Mouse (Mus musculus) olfactory bulb, adult 2 months (tissue): ENCODE results near the gene Palm3. TPM values are rescaled to one million over a fixed set of nuclear protein-coding genes. Genes with fewer than 3 reads are reported as not detected.

Experiments
- H3K27ac ChIP-seq: fragments of 200-500 bp; 2 replicates; pipeline ENCODE4 v1.5.1; 2012; ENCODE audit warnings: low read depth, low read length; ENCODE audit not compliant: insufficient read depth
- H3K4me1 ChIP-seq: fragments of 200-500 bp; 2 replicates; pipeline ENCODE4 v1.6.1; 2012; ENCODE audit warnings: low read length; ENCODE audit not compliant: control insufficient read depth, insufficient read depth
- H3K4me3 ChIP-seq: fragments of 200-500 bp; 2 replicates; pipeline ENCODE4 v1.5.1; 2012; ENCODE audit warnings: mild to moderate bottlenecking, low read depth, low read length, moderate library complexity; ENCODE audit not compliant: insufficient read depth
- CTCF ChIP-seq: fragments of 200-500 bp; IDR thresholded peaks from 2 replicates; pipeline ENCODE4 v1.5.1; 2012; ENCODE audit warnings: low read depth, mild to moderate bottlenecking, low read length, moderate library complexity; ENCODE audit not compliant: insufficient read depth
- POLR2A ChIP-seq: fragments of 200-500 bp; IDR thresholded peaks from 2 replicates; pipeline ENCODE4 v1.6.1; 2012; ENCODE audit warnings: mild to moderate bottlenecking, low read depth, low read length, moderate library complexity; ENCODE audit not compliant: insufficient read depth
- WGBS: fragments of 180-500 bp; shearing (Covaris S2); methylation state at CpG from one replicate; pipeline ENCODE4 v1.1.7; 2018; 5-methylcytosine and 5-hydroxymethylcytosine counted together
- polyA plus RNA-seq: library from polyadenylated mRNA; stranded (reverse); fragments of >200 nt; gene quantifications from 2 replicates; pipeline ENCODE4 v1.2.4, GENCODE M21; 2012; ENCODE audit warnings: low replicate concordance; ENCODE audit not compliant: missing spikeins, insufficient read depth, insufficient read length

The Palm3 gene
- polyA plus RNA-seq, 1 experiment, result not detected

DNA sequence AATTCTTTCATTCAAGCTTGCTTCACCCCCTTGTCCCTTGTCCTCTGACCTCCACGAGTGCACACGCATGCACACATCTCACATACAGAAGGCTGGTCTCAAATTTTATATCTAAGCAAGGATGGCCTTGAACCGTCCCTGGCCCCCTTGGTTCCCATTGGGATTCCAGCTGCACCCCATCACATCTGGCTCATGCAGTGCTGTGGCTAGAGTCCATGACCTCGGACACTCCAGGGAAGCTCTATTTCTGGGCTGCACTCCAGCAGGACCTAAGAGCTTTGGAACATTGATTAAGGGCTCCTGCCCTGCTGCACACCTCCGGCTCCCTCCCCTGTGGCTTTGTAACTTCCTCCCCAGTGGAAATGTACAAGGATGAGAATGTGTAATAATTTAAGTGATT, 16.7 kb downstream of the Palm3 start:
- no peak for TF ChIP-seq CTCF
- no peak for TF ChIP-seq POLR2A
- Histone ChIP-seq H3K4me1 (peaks cover 15% of the 10 kb centered on the region), H3K4me3 (no peak overlapping the region), H3K27ac (no peak overlapping the region)
- 72% methylated on average over 5 of the region's 5 CpGs for WGBS

GRCm38 (mm10) chr8:84039050-84039449, 17.8 kb downstream of the Palm3 start:
- 4% methylated on average over 5 of the region's 5 CpGs for WGBS
- H3K4me1 ChIP-seq, result peaks cover 15% of the 10 kb centered on the region

GRCm38 (mm10) chr8:84042066-84042947, 21.0 kb downstream of the Palm3 start, which contains the start of gene Il27ra:
Gene Il27ra (minus strand): TSS chr8:84042589.
- Histone ChIP-seq H3K4me1 (peaks cover 15% of the 10 kb centered on the region), H3K27ac (no peak within 1 kb of the TSS), H3K4me3 (peak within 1 kb of the TSS; percentile 41)
- TF ChIP-seq POLR2A (no peak), CTCF (peak; percentile 41; the same call in 1 of the 2 replicates)
- 5% methylated on average over 40 of the region's 40 CpGs for WGBS

More at GRCm38 (mm10) chr8:84039050-84039449, 17.8 kb downstream of the Palm3 start:
- no peak overlapping the region for H3K27ac ChIP-seq
- no peak for TF ChIP-seq POLR2A
- TF ChIP-seq CTCF, result peak; percentile 73
- H3K4me3 ChIP-seq, result no peak overlapping the region

GRCm38 (mm10) chr8:84042948-84043342, 21.7 kb downstream of the Palm3 start:
- peaks cover 15% of the 10 kb centered on the region for H3K4me1 ChIP-seq
- TF ChIP-seq CTCF (no peak), POLR2A (no peak)
- WGBS, result 44% methylated on average over 12 of the region's 12 CpGs
- H3K27ac ChIP-seq, result no peak overlapping the region
- peak overlapping the region; percentile 41; the same call in 1 of the 2 replicates for H3K4me3 ChIP-seq

DNA sequence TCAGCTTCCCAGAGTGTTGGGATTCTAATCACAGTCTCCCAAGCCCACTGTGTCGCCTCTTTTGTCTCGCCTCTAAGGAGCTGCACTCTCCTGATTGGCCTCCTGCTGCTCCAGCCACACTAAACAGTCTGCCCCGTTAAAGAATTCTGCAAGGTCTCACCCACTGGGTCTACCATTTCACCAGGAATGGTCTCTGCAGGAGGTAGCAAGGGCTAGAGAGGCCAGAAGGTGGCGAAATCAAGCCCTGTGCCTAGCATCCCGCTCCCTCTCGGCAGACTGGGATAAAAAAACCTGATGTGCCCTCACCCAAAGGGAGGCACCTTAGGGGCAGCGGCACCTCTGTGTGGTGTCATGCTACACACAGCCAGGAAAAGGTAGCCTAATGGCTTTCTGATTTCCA, 22.8 kb downstream of the Palm3 start:
- WGBS, result 38% methylated on average over 7 of the region's 7 CpGs
- H3K4me3 ChIP-seq, result no peak overlapping the region
- TF ChIP-seq POLR2A (no peak), CTCF (no peak)
- no peak overlapping the region for H3K27ac ChIP-seq
- H3K4me1 ChIP-seq, result peaks cover 15% of the 10 kb centered on the region

GRCm38 (mm10) chr8:84044900-84045299, 23.6 kb downstream of the Palm3 start, which contains the start of gene Rln3:
Gene Rln3 (minus strand): TSS chr8:84045000.
- Histone ChIP-seq H3K27ac (no peak within 1 kb of the TSS), H3K4me1 (peaks cover 15% of the 10 kb centered on the region), H3K4me3 (no peak within 1 kb of the TSS)
- TF ChIP-seq POLR2A, result no peak
- TF ChIP-seq CTCF, result no peak
- WGBS, result 40% methylated on average over 9 of the region's 9 CpGs

DNA sequence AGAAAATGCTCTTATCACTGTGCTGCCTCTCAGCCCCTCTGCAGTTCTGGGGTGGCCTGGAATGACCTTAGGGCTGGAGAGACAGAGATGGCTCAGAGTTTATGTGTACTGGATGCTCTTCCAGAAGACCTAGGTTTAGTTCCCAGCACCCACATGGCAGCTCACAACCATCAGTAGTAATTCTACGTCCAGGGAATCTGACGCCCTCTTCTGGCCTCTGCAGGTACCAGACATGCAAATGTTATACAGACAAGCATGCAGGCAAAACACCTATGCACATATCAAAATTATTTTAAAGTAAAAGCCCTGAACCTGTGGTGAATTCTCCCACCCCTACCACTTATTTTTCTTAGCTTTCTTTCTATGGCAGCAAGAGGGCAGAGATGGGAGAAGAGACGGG, 25.2 kb downstream of the Palm3 start:
- 78% methylated on average over 3 of the region's 3 CpGs for WGBS
- TF ChIP-seq POLR2A (no peak), CTCF (no peak)
- Histone ChIP-seq H3K27ac (no peak overlapping the region), H3K4me1 (peaks cover 15% of the 10 kb centered on the region), H3K4me3 (no peak overlapping the region)

DNA sequence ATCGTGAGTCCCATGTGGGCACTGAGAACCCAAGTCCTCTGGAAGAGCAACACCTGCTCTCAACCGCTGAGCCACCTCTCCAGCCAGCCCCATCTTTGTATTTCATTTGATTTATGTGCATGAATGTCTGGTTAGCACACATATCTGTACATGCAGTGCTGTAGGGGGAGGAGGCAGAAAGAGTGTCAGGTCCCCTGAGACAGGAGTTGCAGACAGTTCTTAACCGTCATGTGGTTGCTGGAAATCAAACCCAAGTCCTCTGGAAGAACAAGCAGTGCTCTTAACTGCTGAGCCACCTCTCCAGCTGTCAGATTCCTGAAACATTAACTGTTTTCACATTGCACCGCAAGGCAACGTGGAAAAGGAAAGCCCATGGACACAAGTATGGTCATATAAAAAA, 26.9 kb downstream of the Palm3 start:
- H3K27ac ChIP-seq, result no peak overlapping the region
- H3K4me1 ChIP-seq, result peaks cover under 1% of the 10 kb centered on the region; the same call in 1 of the 2 replicates
- no peak overlapping the region for H3K4me3 ChIP-seq
- WGBS, result 90% methylated on average over 5 of the region's 5 CpGs
- no peak for TF ChIP-seq POLR2A

- TF ChIP-seq POLR2A (no peak), CTCF (no peak)
- Histone ChIP-seq H3K4me1 (no peaks in the 10 kb centered on the region), H3K27ac (no peak overlapping the region), H3K4me3 (no peak overlapping the region)
- WGBS, result 81% methylated on average over 3 of the region's 3 CpGs
These were observed 31.5 kb downstream of the Palm3 start for GRCm38 (mm10) chr8:84052746-84053145.
